Mouse (Mus musculus) lung, postnatal 36 days (tissue): ENCODE measurements around the gene Hist1h4c.

ENCODE experiments used
- DNase-seq: peaks from one replicate; pipeline ENCODE4 v3.0.0; 2022; ENCODE audit warnings: mixed read lengths

Gene Hist1h4c

GRCm38 (mm10) chr13:23698300-23698693 is at the start of gene Hist1h4c:
Hist1h4c (minus strand) TSS chr13:23698454.
- peak; percentile 99 for DNase-seq

- DNase-seq = no peak
Measured at GRCm38 (mm10) chr13:23747892-23748288, 49.6 kb upstream of the Hist1h4c start.

- DNase-seq = no peak
Measured at GRCm38 (mm10) chr13:23747081-23747891, 49.0 kb upstream of the Hist1h4c start.

- peak; percentile 88 for DNase-seq
Measured at GRCm38 (mm10) chr13:23746201-23747080, 48.2 kb upstream of the Hist1h4c start, which contains the start of gene Hist1h2bb. Hist1h2bb (plus strand) TSS chr13:23746734.

- DNase-seq = peak; percentile 94
Measured at GRCm38 (mm10) chr13:23745381-23746161, 47.3 kb upstream of the Hist1h4c start, which contains the start of gene Hist1h3c. Hist1h3c (minus strand) TSS chr13:23745602.

GRCm38 (mm10) chr13:23744421-23745380 is 46.4 kb upstream of the Hist1h4c start:
- DNase-seq = no peak

GRCm38 (mm10) chr13:23743963-23744362 is 45.7 kb upstream of the Hist1h4c start:
- no peak for DNase-seq

GRCm38 (mm10) chr13:23743215-23743614 is 45.0 kb upstream of the Hist1h4c start:
- DNase-seq = no peak

GRCm38 (mm10) chr13:23742007-23742406 is 43.8 kb upstream of the Hist1h4c start:
- no peak for DNase-seq

- no peak for DNase-seq
Measured at GRCm38 (mm10) chr13:23740910-23741309, 42.7 kb upstream of the Hist1h4c start.

- no peak for DNase-seq
Measured at GRCm38 (mm10) chr13:23740256-23740840, 42.1 kb upstream of the Hist1h4c start.

GRCm38 (mm10) chr13:23739922-23740252 is 41.6 kb upstream of the Hist1h4c start:
- no peak for DNase-seq

GRCm38 (mm10) chr13:23739069-23739921 is 41.0 kb upstream of the Hist1h4c start:
- DNase-seq = peak; percentile 98

GRCm38 (mm10) chr13:23738677-23739068 is 40.4 kb upstream of the Hist1h4c start, which contains the start of gene Hist1h1c:
Hist1h1c (plus strand) TSS chr13:23738808.
- DNase-seq = peak; percentile 95

GRCm38 (mm10) chr13:23738041-23738440 is 39.8 kb upstream of the Hist1h4c start:
- DNase-seq = no peak

- DNase-seq = no peak
Measured at GRCm38 (mm10) chr13:23737091-23737490, 38.8 kb upstream of the Hist1h4c start.

- peak; percentile 74 for DNase-seq
Measured at GRCm38 (mm10) chr13:23732156-23732804, 34.0 kb upstream of the Hist1h4c start.

- DNase-seq = peak; percentile 77
Measured at GRCm38 (mm10) chr13:23730479-23730878, 32.2 kb upstream of the Hist1h4c start.

- no peak for DNase-seq
Measured at GRCm38 (mm10) chr13:23729706-23730105, 31.5 kb upstream of the Hist1h4c start.

GRCm38 (mm10) chr13:23729192-23729525 is 30.9 kb upstream of the Hist1h4c start:
- DNase-seq = no peak
